Mouse (Mus musculus) limb, embryonic 11.5 days (tissue): ENCODE data around the gene Npcd. TPM values are rescaled to one million over a fixed set of nuclear protein-coding genes. Genes with fewer than 3 reads are reported as not detected.

Experiments used
- ATAC-seq: fragments of 200-750 bp; cut with Nextera tagmentation; 2 replicates; pipeline ENCODE4 v1.8.0; 2017; ENCODE audit warnings: low read depth; ENCODE audit not compliant: insufficient number of reproducible peaks, low FRiP score, low TSS enrichment
- DNase-seq: peaks from one replicate; pipeline ENCODE4 v3.0.0-alpha.2; 2015; ENCODE audit warnings: low spot score
- H3K27ac ChIP-seq: fragments of 300-500 bp; sonication (generic); replicated peaks from 2 replicates; pipeline ENCODE4 v1.5.1; 2014; ENCODE audit warnings: low read depth, mild to moderate bottlenecking, low read length
- H3K27me3 ChIP-seq: fragments of 300-500 bp; sonication (generic); 2 replicates; pipeline ENCODE4 v1.6.1; 2014; ENCODE audit warnings: mild to moderate bottlenecking, low read length, mixed read lengths; ENCODE audit not compliant: control insufficient read depth, insufficient read depth
- H3K36me3 ChIP-seq: fragments of 300-500 bp; sonication (generic); 2 replicates; pipeline ENCODE4 v1.6.1; 2014; ENCODE audit warnings: mild to moderate bottlenecking, low read length, moderate library complexity, mixed read lengths; ENCODE audit not compliant: control insufficient read depth, insufficient read depth
- H3K4me1 ChIP-seq: fragments of 300-500 bp; sonication (generic); 2 replicates; pipeline ENCODE4 v1.6.1; 2014; ENCODE audit warnings: low read length, mixed read lengths; ENCODE audit not compliant: control insufficient read depth, insufficient read depth
- H3K4me2 ChIP-seq: fragments of 300-500 bp; sonication (generic); 2 replicates; pipeline ENCODE4 v1.6.1; 2014; ENCODE audit warnings: low read depth, mild to moderate bottlenecking, moderate library complexity; ENCODE audit not compliant: severe bottlenecking
- H3K4me3 ChIP-seq: fragments of 300-500 bp; sonication (generic); 2 replicates; pipeline ENCODE4 v1.5.1; 2014; ENCODE audit warnings: low read depth, low read length
- H3K9ac ChIP-seq: fragments of 300-500 bp; sonication (generic); 2 replicates; pipeline ENCODE4 v1.6.1; 2014; ENCODE audit warnings: mild to moderate bottlenecking, low read length
- H3K9me3 ChIP-seq: fragments of 300-500 bp; sonication (generic); 2 replicates; pipeline ENCODE4 v1.6.1; 2016; ENCODE audit warnings: low read length; ENCODE audit not compliant: control insufficient read depth
- WGBS: fragments of 180-500 bp; shearing (Covaris S2); extraction: QIAGEN DNeasy Blood & Tissue Kit; methylation state at CpG from one replicate; pipeline ENCODE4 v1.1.7; 2014; 5-methylcytosine and 5-hydroxymethylcytosine counted together
- polyA plus RNA-seq: library from polyadenylated mRNA; unstranded; fragments of >200 nt; fragmentation: Nextera tagmentation; extraction: Ambion mirVana; gene quantifications from 2 replicates; pipeline ENCODE4 v1.2.1, GENCODE M21; 2014

The Npcd gene
- polyA plus RNA-seq, 1 experiment from 2014 or later = not detected

- no peak for ATAC-seq
- DNase-seq = no peak
- WGBS = 62% methylated on average over 9 of the region's 9 CpGs
- H3K9me3 ChIP-seq = no peaks in the 10 kb centered on the region
- peak overlapping the region; percentile 65 for H3K9ac ChIP-seq
- H3K4me3 ChIP-seq = no peak overlapping the region; the same call in 1 of the 2 replicates
- peaks cover 5% of the 10 kb centered on the region; the same call in 1 of the 2 replicates for H3K36me3 ChIP-seq
- peaks cover 17% of the 10 kb centered on the region for H3K4me1 ChIP-seq
- no peaks in the 10 kb centered on the region for H3K27me3 ChIP-seq
- H3K4me2 ChIP-seq = peak overlapping the region; percentile 92; the same call in 1 of the 2 replicates
- peak overlapping the region; percentile 70 for H3K27ac ChIP-seq
Measured at GRCm38 (mm10) chr15:79834881-79835260, 834 bp upstream of the Npcd start.

GRCm38 (mm10) chr15:79833251-79834050 lies 586 bp downstream of the Npcd start:
- peak overlapping the region; percentile 92 for H3K4me2 ChIP-seq
- H3K27me3 ChIP-seq = no peaks in the 10 kb centered on the region
- peak overlapping the region; percentile 76 for H3K4me3 ChIP-seq
- peaks cover 23% of the 10 kb centered on the region for H3K4me1 ChIP-seq
- H3K36me3 ChIP-seq = peaks cover 5% of the 10 kb centered on the region
- no peaks in the 10 kb centered on the region for H3K9me3 ChIP-seq
- under 1% methylated on average over 41 of the region's 41 CpGs for WGBS
- no peak for ATAC-seq
- peak overlapping the region; percentile 72; the same call in 1 of the 2 replicates for H3K27ac ChIP-seq
- H3K9ac ChIP-seq = peak overlapping the region; percentile 91
- peak; percentile 52 for DNase-seq

- H3K27me3 ChIP-seq = no peaks in the 10 kb centered on the region
- no peak overlapping the region for H3K27ac ChIP-seq
- peak overlapping the region; percentile 92; the same call in 1 of the 2 replicates for H3K4me2 ChIP-seq
- H3K4me3 ChIP-seq = peak overlapping the region; percentile 76
- peak; percentile 91 for DNase-seq
- H3K9ac ChIP-seq = no peak overlapping the region
- ATAC-seq = no peak
- peaks cover 14% of the 10 kb centered on the region for H3K36me3 ChIP-seq
- H3K4me1 ChIP-seq = peaks cover 25% of the 10 kb centered on the region
- WGBS = 34% methylated on average over 18 of the region's 18 CpGs
- H3K9me3 ChIP-seq = no peaks in the 10 kb centered on the region
Measured at GRCm38 (mm10) chr15:79832064-79832900, 1.8 kb downstream of the Npcd start.

GRCm38 (mm10) chr15:79830388-79830787 lies 3.6 kb downstream of the Npcd start:
- Histone ChIP-seq H3K27ac (no peak overlapping the region), H3K9me3 (no peaks in the 10 kb centered on the region), H3K9ac (no peak overlapping the region), H3K4me1 (peaks cover 25% of the 10 kb centered on the region), H3K36me3 (peaks cover 16% of the 10 kb centered on the region), H3K27me3 (no peaks in the 10 kb centered on the region), H3K4me2 (no peak overlapping the region), H3K4me3 (no peak overlapping the region)
- DNase-seq = peak; percentile 83
- WGBS = 16% methylated on average over 4 of the region's 4 CpGs
- ATAC-seq = no peak

GRCm38 (mm10) chr15:79829431-79829830 lies 4.6 kb downstream of the Npcd start:
- Histone ChIP-seq H3K4me2 (no peak overlapping the region), H3K27ac (no peak overlapping the region), H3K4me1 (peaks cover 21% of the 10 kb centered on the region), H3K9ac (no peak overlapping the region), H3K4me3 (no peak overlapping the region), H3K9me3 (no peaks in the 10 kb centered on the region), H3K27me3 (no peaks in the 10 kb centered on the region), H3K36me3 (peaks cover 16% of the 10 kb centered on the region)
- 74% methylated on average over 5 of the region's 5 CpGs for WGBS
- no peak for ATAC-seq
- no peak for DNase-seq

GRCm38 (mm10) chr15:79828366-79829035 lies 5.5 kb downstream of the Npcd start:
- H3K4me2 ChIP-seq = no peak overlapping the region
- 53% methylated on average over 46 of the region's 46 CpGs for WGBS
- H3K36me3 ChIP-seq = peaks cover 16% of the 10 kb centered on the region
- no peaks in the 10 kb centered on the region for H3K9me3 ChIP-seq
- ATAC-seq (no peak), DNase-seq (peak; percentile 45)
- H3K4me1 ChIP-seq = peaks cover 21% of the 10 kb centered on the region
- H3K9ac ChIP-seq = no peak overlapping the region
- no peak overlapping the region for H3K4me3 ChIP-seq
- no peaks in the 10 kb centered on the region for H3K27me3 ChIP-seq
- no peak overlapping the region for H3K27ac ChIP-seq

- DNase-seq (no peak), ATAC-seq (no peak)
- Histone ChIP-seq H3K4me1 (peaks cover 15% of the 10 kb centered on the region), H3K36me3 (peaks cover 16% of the 10 kb centered on the region), H3K9me3 (no peaks in the 10 kb centered on the region), H3K27me3 (no peaks in the 10 kb centered on the region), H3K4me3 (no peak overlapping the region), H3K27ac (no peak overlapping the region), H3K4me2 (no peak overlapping the region), H3K9ac (no peak overlapping the region)
- 84% methylated on average over 11 of the region's 11 CpGs for WGBS
Measured at GRCm38 (mm10) chr15:79827778-79828210, 6.2 kb downstream of the Npcd start.
